Mouse (Mus musculus) stomach, embryonic 15.5 days (tissue): ENCODE data around the gene Phc1. TPM values are rescaled to one million over a fixed set of nuclear protein-coding genes. Genes with fewer than 3 reads are reported as not detected.
A peak's percentile ranks its signal among the peaks of the same experiment; 100 is the strongest.

Source experiments
- ATAC-seq: fragments of 200-750 bp; cut with Nextera tagmentation; 2 replicates; pipeline ENCODE4 v1.8.0; 2017; ENCODE audit warnings: low read depth, moderate number of reproducible peaks, moderate TSS enrichment; ENCODE audit not compliant: insufficient read depth, low FRiP score
- H3K27ac ChIP-seq: fragments of 300-500 bp; sonication (generic); 2 replicates; pipeline ENCODE4 v1.5.1; 2015; ENCODE audit warnings: mild to moderate bottlenecking, inconsistent platforms
- H3K27me3 ChIP-seq: fragments of 300-500 bp; sonication (generic); replicated peaks from 2 replicates; pipeline ENCODE4 v1.6.1; 2015; ENCODE audit warnings: inconsistent platforms
- H3K36me3 ChIP-seq: fragments of 300-500 bp; sonication (generic); 2 replicates; pipeline ENCODE4 v1.6.1; 2015; ENCODE audit warnings: inconsistent platforms
- H3K4me1 ChIP-seq: fragments of 300-500 bp; sonication (generic); 2 replicates; pipeline ENCODE4 v1.6.1; 2015; ENCODE audit warnings: inconsistent platforms
- H3K4me2 ChIP-seq: fragments of 300-500 bp; sonication (generic); 2 replicates; pipeline ENCODE4 v1.6.1; 2015; ENCODE audit warnings: mild to moderate bottlenecking, inconsistent platforms
- H3K4me3 ChIP-seq: fragments of 300-500 bp; sonication (generic); replicated peaks from 2 replicates; pipeline ENCODE4 v1.5.1; 2015; ENCODE audit warnings: inconsistent platforms
- H3K9ac ChIP-seq: fragments of 300-500 bp; sonication (generic); 2 replicates; pipeline ENCODE4 v1.6.1; 2015; ENCODE audit warnings: inconsistent platforms
- H3K9me3 ChIP-seq: fragments of 300-500 bp; sonication (generic); 2 replicates; pipeline ENCODE4 v1.6.1; 2016; ENCODE audit warnings: inconsistent platforms
- WGBS: fragments of 180-500 bp; shearing (Covaris S2); methylation state at CpG from one replicate; pipeline ENCODE4 v1.1.7; 2015; 5-methylcytosine and 5-hydroxymethylcytosine counted together
- polyA plus RNA-seq: library from polyadenylated mRNA; unstranded; fragments of >200 nt; fragmentation: Nextera tagmentation; extraction: Ambion mirVana; gene quantifications from 2 replicates; pipeline ENCODE4 v1.2.1, GENCODE M21; 2015

The Phc1 gene
- polyA plus RNA-seq, 1 experiment from 2014 or later: 12.8 TPM

- Histone ChIP-seq H3K27me3 (no peaks in the 10 kb centered on the region), H3K27ac (no peak overlapping the region), H3K4me1 (no peaks in the 10 kb centered on the region), H3K9me3 (no peaks in the 10 kb centered on the region), H3K36me3 (no peaks in the 10 kb centered on the region), H3K9ac (no peak overlapping the region), H3K4me3 (no peak overlapping the region), H3K4me2 (no peak overlapping the region)
- ATAC-seq: no peak
- WGBS: 73% methylated on average over 9 of the region's 9 CpGs
Measured at GRCm38 (mm10) chr6:122303526-122303925, 36.8 kb downstream of the Phc1 start.

DNA sequence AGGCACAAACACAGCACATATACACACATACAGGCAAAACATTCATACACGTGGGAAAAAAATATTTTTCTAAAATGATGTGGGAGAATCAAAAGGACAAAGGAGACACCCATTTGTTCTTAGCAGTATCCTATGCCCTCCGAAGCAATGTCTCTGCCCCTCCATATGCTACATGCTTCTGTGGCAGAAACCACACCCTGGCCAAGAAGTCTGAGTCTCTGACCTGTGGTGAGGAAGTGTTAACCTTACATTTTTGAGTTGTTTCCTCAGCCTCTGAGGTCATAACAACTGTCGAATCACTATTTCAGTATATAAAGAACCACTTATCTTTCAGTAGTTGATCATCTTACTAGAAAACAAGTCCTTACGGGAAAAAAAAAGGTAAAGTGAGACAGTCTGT is 37.7 kb downstream of the Phc1 start:
- ATAC-seq: no peak
- Histone ChIP-seq H3K4me3 (no peak overlapping the region), H3K27ac (no peak overlapping the region), H3K4me2 (no peak overlapping the region), H3K9ac (no peak overlapping the region), H3K27me3 (no peaks in the 10 kb centered on the region), H3K4me1 (no peaks in the 10 kb centered on the region), H3K36me3 (no peaks in the 10 kb centered on the region), H3K9me3 (no peaks in the 10 kb centered on the region)
- WGBS: 71% methylated on average over 4 of the region's 4 CpGs

DNA sequence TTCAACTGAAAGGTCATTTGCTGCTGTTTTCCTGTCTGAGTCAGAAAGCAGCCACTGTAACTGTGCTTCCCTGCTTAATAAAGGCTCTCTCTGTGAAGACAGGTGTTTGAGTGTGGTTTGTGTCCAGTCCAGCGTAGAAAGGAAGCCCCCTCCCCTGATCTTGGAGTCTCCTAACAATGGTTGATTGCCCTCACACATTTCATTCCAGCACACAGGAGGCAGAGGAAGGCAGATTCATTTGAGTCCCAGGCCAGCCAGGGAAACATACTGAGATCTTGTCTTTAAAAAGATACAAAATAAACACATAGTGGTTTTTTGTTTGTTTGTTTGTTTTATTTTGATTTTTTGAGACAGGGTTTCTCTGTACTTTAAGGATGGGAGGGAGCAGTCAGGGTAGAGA is 38.2 kb downstream of the Phc1 start:
- ATAC-seq: no peak
- H3K9me3 ChIP-seq: no peaks in the 10 kb centered on the region
- H3K9ac ChIP-seq: no peak overlapping the region
- H3K27ac ChIP-seq: no peak overlapping the region
- no peaks in the 10 kb centered on the region for H3K36me3 ChIP-seq
- no peaks in the 10 kb centered on the region for H3K27me3 ChIP-seq
- no peak overlapping the region for H3K4me2 ChIP-seq
- whole genome bisulfite sequencing: 68% methylated on average over 1 of the region's 1 CpGs
- H3K4me1 ChIP-seq: no peaks in the 10 kb centered on the region
- H3K4me3 ChIP-seq: no peak overlapping the region

DNA sequence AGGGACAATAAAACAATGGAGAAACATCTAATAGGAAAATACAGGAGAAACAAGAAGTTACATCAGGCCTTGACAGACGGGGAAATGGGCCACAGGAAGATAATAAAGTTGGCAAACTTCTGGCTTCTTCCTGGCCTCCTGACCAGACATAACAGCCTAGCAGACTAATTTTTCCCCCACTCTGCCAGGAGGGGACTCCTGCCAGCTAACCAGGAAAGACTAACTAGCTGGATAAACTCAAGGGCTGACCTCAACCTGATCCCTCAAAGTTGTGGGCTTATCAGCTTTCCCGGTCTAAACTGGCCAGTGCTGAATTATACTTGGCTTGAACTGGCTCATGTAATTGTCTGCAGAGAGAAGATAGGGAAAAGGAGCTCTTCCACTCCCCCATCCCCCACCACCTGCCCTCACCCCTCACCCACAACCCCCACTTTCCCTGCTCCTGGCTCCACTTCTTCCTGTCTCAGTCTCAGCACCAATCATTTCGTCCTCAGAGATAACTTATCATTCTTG is 40.7 kb downstream of the Phc1 start:
- WGBS: 42% methylated on average over 3 of the region's 3 CpGs
- Histone ChIP-seq H3K36me3 (no peaks in the 10 kb centered on the region), H3K4me1 (no peaks in the 10 kb centered on the region), H3K27me3 (no peaks in the 10 kb centered on the region), H3K4me2 (no peak overlapping the region), H3K9ac (no peak overlapping the region), H3K9me3 (no peaks in the 10 kb centered on the region), H3K27ac (no peak overlapping the region), H3K4me3 (no peak overlapping the region)
- ATAC-seq: no peak

GRCm38 (mm10) chr6:122298223-122298609 is 42.1 kb downstream of the Phc1 start:
- Histone ChIP-seq H3K27me3 (no peaks in the 10 kb centered on the region), H3K4me2 (no peak overlapping the region), H3K9me3 (no peaks in the 10 kb centered on the region), H3K9ac (no peak overlapping the region), H3K27ac (no peak overlapping the region), H3K36me3 (no peaks in the 10 kb centered on the region), H3K4me1 (no peaks in the 10 kb centered on the region), H3K4me3 (no peak overlapping the region)
- ATAC-seq: no peak
- WGBS: 49% methylated on average over 4 of the region's 4 CpGs

GRCm38 (mm10) chr6:122297279-122298222 is 42.8 kb downstream of the Phc1 start:
- WGBS: 6% methylated on average over 25 of the region's 25 CpGs
- Histone ChIP-seq H3K4me2 (peak overlapping the region; percentile 67), H3K27me3 (no peaks in the 10 kb centered on the region), H3K36me3 (no peaks in the 10 kb centered on the region), H3K9ac (peak overlapping the region; percentile 24; the same call in 1 of the 2 replicates), H3K9me3 (no peaks in the 10 kb centered on the region), H3K4me3 (peak overlapping the region; percentile 49), H3K4me1 (no peaks in the 10 kb centered on the region), H3K27ac (peak overlapping the region; percentile 16; the same call in 1 of the 2 replicates)
- ATAC-seq: peak; percentile 40; the same call in 1 of the 2 replicates

- no peaks in the 10 kb centered on the region for H3K4me1 ChIP-seq
- no peaks in the 10 kb centered on the region for H3K27me3 ChIP-seq
- H3K4me2 ChIP-seq: peak overlapping the region; percentile 67
- 22% methylated on average over 3 of the region's 3 CpGs for WGBS
- no peak overlapping the region for H3K27ac ChIP-seq
- no peaks in the 10 kb centered on the region for H3K36me3 ChIP-seq
- H3K9ac ChIP-seq: no peak overlapping the region
- peak overlapping the region; percentile 49 for H3K4me3 ChIP-seq
- no peak for ATAC-seq
- no peaks in the 10 kb centered on the region for H3K9me3 ChIP-seq
Measured at GRCm38 (mm10) chr6:122296918-122297278, 43.5 kb downstream of the Phc1 start.

GRCm38 (mm10) chr6:122295242-122295641 is 45.1 kb downstream of the Phc1 start:
- no peaks in the 10 kb centered on the region for H3K9me3 ChIP-seq
- no peak for ATAC-seq
- H3K9ac ChIP-seq: no peak overlapping the region
- H3K27me3 ChIP-seq: no peaks in the 10 kb centered on the region
- H3K27ac ChIP-seq: no peak overlapping the region
- no peak overlapping the region for H3K4me3 ChIP-seq
- H3K36me3 ChIP-seq: no peaks in the 10 kb centered on the region
- 55% methylated on average over 9 of the region's 9 CpGs for WGBS
- H3K4me1 ChIP-seq: no peaks in the 10 kb centered on the region
- no peak overlapping the region for H3K4me2 ChIP-seq

DNA sequence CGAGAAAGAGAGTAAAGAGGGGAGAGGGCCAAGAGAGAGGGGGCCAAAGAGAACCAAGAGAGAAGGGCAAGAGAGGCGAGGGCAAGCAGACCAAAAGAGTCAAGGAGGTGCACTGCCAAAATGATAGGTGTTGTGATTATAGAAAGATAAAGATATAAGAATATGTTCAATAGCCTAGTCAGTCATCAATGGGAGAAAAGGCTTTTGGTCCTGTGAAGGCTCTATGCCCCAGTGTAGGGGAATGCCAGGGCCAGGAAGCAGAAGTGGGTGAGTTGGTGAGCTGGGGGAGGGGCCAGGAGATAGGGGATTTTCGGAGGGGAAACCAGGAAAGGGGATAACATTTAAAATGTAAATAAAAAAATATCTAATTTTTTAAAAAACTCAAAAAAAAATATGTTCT is 46.1 kb downstream of the Phc1 start:
- Histone ChIP-seq H3K4me1 (no peaks in the 10 kb centered on the region), H3K27ac (no peak overlapping the region), H3K9ac (no peak overlapping the region), H3K4me3 (no peak overlapping the region), H3K36me3 (no peaks in the 10 kb centered on the region), H3K9me3 (no peaks in the 10 kb centered on the region), H3K4me2 (no peak overlapping the region), H3K27me3 (no peaks in the 10 kb centered on the region)
- ATAC-seq: no peak
- 72% methylated on average over 3 of the region's 3 CpGs for WGBS

DNA sequence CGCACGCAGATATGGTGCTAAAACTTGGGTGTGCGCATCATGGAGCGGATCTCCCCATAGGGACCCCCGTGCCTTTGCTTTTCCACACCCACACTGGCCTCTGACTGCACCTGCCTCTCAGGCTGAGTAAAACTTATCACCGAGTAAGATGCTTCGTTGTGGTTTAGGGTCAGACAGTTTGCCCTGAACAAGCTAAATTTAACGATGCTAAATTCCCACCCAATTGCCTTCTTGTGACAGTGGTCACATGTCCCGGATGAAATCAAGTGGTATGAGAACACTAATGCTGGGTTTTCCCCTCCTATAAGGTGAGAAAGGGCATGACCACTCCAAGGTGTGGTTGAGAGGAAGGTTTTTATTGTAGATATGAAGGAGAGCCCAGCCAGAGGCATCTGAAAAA is 46.6 kb downstream of the Phc1 start:
- no peak for ATAC-seq
- 83% methylated on average over 9 of the region's 9 CpGs for WGBS
- H3K4me1 ChIP-seq: no peaks in the 10 kb centered on the region

GRCm38 (mm10) chr6:122293121-122293520 is 47.2 kb downstream of the Phc1 start:
- H3K4me3 ChIP-seq: no peak overlapping the region
- no peaks in the 10 kb centered on the region for H3K9me3 ChIP-seq
- no peak overlapping the region for H3K9ac ChIP-seq
- H3K27ac ChIP-seq: no peak overlapping the region
- no peaks in the 10 kb centered on the region for H3K4me1 ChIP-seq
- 89% methylated on average over 8 of the region's 8 CpGs for WGBS
- H3K27me3 ChIP-seq: no peaks in the 10 kb centered on the region
- ATAC-seq: no peak
- H3K4me2 ChIP-seq: no peak overlapping the region
- H3K36me3 ChIP-seq: no peaks in the 10 kb centered on the region

More for the DNA sequence above, 46.6 kb downstream of the Phc1 start:
- no peak overlapping the region for H3K9ac ChIP-seq
- no peaks in the 10 kb centered on the region for H3K9me3 ChIP-seq
- no peak overlapping the region for H3K27ac ChIP-seq
- no peak overlapping the region for H3K4me3 ChIP-seq
- no peak overlapping the region for H3K4me2 ChIP-seq
- no peaks in the 10 kb centered on the region for H3K36me3 ChIP-seq
- H3K27me3 ChIP-seq: no peaks in the 10 kb centered on the region

DNA sequence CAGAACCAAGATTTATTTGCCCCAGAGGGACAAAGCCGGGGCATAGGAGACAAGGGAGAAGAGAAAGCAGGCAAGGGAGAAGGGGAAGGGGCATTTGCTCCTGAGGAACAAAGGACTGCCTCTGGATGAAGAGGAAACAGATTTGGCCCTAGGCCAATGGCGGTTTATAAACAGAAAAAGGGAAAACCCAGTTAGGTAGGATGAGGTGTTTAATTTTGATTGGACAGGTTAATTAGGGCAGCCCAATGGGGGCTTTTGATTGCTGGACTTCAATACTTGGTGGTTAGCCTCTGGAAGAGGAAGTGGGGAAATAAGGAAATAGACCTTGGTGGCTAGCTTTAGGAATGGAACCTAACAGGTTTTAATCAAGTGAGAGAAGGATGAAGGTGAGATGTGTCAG is 48.2 kb downstream of the Phc1 start:
- H3K27ac ChIP-seq: no peak overlapping the region
- no peaks in the 10 kb centered on the region for H3K36me3 ChIP-seq
- no peak overlapping the region for H3K4me2 ChIP-seq
- H3K4me3 ChIP-seq: no peak overlapping the region
- no peak overlapping the region for H3K9ac ChIP-seq
- 55% methylated on average over 2 of the region's 2 CpGs for WGBS
- ATAC-seq: no peak
- no peaks in the 10 kb centered on the region for H3K4me1 ChIP-seq
- no peaks in the 10 kb centered on the region for H3K9me3 ChIP-seq
- H3K27me3 ChIP-seq: no peaks in the 10 kb centered on the region
